Mouse (Mus musculus) induced T-regulatory cell, adult 2 months (primary cell): ENCODE data around the gene B4galnt1.
"Not testable (repeated sequence)": the region's sequence is repeated elsewhere in the genome, so short reads cannot be mapped to it uniquely, and the experiment has no call there.

Experiments
- DNase-seq: peaks from one replicate; pipeline ENCODE4 v3.0.0-alpha.2; 2012; ENCODE audit warnings: low read depth

Gene B4galnt1

DNA sequence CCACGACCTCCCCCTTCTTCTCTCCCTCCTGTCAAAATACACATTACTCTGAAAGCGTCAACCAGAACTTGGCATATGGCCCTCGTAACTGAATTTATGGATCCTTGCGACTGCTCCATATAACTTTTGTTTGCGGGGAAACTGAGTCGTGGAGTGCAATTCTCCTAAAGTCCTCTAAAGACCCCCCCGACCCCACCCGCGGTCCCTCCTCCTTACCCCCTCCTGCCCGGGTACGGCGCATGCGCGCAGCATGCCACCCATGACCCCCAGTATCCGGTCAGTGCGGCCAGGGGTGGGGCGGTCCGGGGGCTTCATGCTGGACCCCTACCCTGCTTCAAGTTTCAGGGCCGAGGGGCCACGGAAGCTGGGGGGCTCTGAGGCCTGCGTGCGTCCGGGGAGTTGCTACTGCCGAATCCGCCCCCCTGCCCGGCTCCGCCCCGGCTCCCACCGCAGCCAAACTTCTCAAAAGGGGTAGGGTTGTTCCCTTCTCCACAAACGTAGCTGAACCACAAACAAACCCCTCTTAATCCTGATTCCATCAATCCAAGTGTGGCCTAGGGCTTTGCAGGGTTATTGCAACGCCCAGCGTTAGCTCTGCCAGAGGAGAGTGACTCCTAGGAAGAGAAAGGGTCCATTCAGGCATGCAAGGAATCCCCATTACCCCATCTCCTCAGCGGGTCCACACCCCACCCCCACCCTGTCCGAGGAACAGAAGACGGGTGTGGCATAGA lies 24.8 kb downstream of the B4galnt1 start, which contains the start of gene Arhgef25:
Gene Arhgef25 (minus strand): TSS at position 433 of the 731 bp plus-strand sequence.
- DNase-seq: peak; percentile 32

DNA sequence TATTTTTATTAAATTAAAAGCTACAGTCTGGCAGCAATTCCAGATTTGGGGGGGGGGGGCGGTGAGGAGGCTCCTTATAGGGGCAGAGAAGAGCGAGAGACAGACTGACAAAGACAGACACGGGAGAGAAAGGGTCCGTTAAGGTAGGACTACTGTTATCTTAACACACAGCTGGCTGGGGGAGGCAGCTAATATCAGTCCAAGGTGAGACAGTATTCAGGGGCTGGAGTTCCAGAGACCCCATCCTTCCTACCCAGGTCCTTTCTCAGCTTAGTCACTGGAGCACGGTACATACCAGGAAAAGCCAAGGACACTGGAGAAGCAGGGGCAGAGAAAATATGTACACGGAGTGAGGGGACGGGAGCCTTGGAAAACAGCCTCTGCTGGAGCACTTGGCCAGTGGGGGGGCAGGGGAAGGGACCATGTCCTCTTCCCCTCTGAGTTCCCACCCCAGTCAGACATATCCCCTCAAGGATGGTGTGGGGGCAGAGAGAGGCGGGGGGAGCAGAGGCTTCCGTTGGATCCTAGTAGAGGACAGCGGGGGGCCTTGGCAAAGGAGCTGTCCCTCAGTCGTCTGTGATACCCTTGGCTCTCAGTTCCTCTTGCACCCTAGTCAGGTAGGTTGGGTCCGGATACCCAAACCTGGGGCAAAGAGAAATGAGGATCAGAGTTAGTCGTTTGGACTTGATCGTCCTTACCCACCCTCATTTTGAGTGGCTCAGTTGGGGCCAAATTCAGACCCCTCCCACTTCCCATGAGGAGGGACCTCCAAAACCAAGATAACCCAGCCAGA lies 25.6 kb downstream of the B4galnt1 start:
- DNase-seq: peak; percentile 21

DNA sequence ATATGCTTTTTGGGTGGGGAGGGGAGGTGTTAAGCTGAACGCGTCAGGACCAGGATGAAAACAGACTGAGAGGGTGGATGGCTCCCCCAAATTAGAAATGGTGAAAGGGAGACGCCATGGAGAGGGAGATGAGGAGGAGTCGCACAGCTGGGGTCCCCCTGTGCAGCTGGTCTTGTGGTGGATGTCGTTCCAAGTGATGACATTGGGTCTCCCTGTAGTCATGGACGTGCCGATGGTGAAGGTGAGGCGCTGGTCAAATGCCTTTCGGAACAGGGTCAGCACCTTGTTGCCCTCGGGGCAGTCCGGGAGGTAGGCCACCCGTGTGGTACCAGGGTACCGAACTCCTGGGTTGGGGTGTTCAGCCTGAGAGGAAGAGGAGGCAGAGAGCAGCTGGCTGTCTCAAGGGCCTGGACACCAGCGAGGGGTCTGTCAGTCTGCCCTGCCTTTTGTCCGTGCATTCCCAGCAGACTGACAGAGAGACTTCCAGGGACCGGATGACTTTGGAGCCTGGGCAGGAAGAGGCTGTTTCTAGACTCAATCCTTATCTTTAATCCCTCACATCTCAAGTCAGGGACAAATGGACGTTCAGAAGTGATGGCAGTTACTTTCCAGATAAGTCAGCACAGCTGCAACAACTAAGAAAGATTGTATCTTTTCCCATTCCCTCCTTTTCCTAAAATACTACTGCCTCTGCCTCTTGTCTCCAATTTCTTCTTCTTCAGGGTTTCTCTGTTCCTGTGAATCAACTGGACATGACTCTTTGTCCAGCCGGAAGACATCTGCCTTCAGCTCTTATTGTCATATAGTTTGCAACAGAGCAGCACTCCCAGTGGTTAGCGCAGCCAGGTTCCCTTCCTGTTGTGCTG lies 26.4 kb downstream of the B4galnt1 start:
- DNase-seq: peak; percentile 44

DNA sequence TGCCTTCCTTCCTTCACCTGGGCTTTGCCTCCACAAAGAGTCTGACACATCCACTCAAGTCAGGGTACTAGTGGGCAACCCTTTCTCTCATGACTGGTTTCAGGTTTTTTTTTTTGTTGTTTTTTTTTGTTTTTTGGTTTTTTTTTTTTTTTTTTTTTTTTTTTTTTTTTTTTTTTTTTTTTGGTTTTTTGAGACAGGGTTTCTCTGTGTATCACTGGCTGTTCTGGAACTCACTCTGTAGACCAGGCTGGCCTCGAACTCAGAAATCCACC lies 27.0 kb downstream of the B4galnt1 start:
- DNase-seq: not testable (repeated sequence)

DNA sequence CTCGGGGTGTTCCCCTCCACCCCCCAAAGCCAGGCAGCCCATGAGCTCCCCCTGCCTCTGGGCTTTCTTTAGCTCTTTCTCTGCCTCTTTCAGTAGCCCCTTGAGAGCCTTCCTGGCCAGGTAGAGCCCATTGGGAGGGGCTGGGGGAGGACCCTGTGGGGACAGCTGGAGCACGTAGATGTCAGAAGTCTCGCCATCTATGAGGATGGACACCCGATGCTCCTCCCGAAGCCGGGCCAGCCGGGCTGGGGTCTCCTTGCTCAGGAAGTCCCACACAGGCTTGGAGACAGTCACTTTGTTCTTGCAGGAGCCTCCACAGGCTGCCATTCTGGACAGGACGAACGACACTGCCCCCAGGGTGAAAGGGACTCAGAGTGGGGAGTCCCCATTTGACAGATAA lies 28.0 kb downstream of the B4galnt1 start:
- DNase-seq: no peak

DNA sequence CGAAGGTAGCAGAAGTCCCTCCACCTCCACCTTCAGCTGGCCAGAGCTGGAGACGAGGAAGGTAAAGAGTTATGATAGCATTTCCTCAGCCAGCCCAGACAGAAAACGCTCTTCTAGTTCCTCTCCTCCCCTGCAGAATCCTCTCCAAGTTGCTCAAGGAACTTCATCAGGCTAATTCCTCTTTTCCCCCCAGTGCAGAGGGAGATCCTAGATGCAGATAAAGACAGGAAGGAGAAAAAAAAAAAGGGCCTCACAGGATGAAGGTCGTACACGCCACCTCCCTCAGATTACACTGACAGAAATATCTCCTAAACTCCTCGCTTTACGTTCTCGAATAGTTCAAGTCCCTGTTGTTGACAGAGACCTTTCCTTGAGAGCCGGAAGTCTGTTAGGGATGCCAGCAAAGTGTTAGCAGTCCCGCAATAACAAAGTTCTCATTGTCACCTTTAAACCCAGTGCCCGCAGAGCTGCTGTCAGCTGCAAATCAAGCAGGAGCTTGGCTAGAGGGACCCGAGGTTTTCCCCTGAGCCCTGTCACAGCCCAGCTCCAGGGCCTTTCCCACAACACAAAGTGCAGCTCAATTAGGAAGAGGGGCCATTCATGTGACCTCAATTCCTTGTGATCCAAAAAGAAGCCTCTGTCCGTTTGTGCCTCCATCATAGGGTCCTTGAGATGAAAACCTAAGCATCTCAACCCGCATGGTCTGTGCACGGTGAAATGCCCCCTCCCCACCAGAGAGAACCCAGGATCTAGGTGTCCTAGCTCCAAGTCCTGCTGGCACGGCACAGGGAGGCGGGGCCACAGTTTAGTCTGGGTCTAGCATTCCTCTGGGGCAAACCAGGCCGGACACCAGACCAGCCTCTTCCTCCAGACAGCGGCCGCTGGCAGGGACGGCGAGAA lies 29.7 kb downstream of the B4galnt1 start:
- DNase-seq: peak; percentile 52

DNA sequence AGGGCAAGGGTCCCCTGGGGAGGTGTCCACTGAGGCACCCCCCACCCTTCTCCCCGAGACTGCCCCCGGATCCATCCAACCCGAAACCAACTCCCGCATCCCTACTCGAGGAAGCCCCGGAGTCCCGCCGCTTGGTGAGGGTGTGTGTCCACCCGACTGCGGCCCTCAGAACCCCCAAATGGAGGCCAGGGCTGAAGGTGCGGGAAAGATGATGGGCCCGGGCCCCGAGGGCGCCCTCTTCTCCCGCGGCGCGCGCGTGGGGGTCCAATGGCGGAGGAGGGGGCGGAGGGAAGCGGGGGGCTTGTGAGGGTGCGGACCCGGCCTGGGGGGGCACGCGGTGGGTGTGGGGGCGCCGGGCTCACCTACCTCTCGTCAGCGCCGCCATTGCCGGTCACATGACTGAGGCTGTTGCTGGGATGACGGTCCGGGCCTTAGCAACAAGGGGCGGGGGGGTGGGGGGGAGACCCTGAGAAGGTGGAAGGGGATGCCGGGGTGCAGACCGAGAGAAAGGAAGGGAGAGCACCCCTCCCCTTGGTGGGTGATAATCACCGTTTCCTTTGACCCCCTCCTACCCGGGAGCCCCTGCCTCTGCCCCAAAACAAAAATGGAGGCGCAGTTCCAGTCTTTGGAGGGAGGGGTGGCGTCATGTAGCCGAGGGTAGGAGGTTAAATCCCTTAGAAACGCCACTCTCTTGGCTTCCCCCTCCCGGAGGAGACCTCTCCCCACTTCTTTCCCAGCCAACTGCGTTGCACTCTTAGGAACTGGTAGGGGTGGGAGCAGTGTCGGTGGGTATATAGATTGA lies 30.5 kb downstream of the B4galnt1 start, which contains the start of gene Dtx3:
Gene Dtx3 (minus strand): TSS at position 401 of the 802 bp plus-strand sequence.
- peak; percentile 70 for DNase-seq

DNA sequence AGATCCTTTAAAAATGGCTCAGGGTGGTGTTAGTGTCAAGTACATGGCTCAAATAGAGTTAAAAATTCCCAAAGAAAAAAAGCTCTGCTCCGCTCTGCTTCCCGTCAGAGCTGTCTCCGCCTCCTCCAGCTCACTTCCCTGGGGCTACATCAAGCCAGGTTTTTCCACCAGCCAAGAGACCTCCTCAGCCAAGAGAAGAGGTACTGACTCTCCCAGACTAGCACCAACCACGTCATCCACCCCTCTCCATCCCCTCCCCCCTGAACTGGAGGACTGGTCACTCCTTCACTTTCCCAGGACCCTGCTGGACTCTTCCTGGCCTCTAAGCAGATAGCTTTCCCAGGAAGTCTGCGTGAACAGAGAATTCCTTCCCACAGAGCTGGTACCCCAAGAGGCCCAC lies 31.4 kb downstream of the B4galnt1 start:
- DNase-seq: no peak

DNA sequence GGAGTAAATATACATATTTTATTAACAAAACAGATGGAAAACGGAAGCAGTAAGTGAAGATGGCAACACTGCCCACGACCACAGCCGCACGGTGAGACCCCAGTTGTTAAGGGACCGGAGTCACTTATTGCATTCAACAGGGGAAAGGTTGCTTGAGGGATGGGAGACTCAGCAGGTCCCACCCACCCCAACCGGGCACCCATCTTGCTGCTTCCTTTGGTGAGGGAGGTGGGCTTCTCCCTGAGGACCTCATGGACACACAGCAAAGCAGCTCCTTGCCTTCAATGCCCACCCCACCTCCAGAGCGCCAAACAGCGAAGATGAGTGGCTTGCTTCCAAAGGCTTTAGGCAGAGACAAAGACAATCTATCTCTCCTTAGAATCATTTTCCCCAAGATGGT lies 32.1 kb downstream of the B4galnt1 start:
- DNase-seq: no peak

DNA sequence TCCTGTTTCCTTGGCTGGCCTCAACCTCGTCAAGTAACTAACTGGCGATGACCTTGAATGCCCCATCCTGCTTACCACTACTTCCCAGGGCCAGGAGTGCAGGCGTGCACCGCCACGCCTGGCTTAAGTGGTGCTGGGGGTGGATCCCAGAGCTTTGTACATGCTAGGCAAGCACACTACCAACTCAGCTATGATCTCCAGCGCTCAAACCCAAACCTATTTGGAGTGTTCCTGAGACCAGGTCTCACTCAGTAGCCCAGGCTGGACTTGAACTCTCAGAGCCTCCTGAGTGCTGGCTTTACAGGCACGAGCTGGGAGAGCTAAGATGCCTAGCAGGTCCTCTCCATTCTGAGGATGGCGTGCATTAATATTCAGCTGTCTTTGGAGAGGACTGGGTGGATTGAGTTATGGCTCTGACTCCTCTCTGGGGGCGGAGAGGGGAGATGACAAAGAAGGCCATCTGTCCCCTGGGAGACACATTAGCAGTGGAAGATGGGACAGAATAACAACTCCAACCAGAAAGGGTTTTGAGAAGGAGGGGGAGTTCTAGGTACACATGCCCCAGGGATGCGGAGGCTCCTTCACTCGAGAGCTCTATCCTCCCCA lies 32.6 kb downstream of the B4galnt1 start:
- DNase-seq: no peak

DNA sequence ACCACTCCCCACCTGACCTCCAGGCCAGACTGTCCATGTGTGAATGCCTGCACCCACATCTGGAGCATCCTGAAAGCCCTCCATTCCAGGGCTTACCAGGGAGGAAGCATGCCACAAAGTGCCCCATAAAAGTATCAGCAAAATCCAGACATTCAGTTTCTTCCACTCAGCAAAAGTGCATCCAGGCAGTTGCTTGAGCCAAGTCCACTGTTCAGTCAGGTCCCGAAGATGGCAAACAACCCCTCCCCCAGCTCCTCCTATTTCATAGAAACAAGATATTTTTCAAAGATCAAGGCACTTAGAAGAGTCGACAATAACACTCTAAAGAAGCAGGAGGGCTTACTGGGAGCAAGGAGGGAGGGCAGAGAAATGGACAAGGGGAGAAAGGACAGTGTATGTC lies 33.5 kb downstream of the B4galnt1 start:
- DNase-seq: no peak

DNA sequence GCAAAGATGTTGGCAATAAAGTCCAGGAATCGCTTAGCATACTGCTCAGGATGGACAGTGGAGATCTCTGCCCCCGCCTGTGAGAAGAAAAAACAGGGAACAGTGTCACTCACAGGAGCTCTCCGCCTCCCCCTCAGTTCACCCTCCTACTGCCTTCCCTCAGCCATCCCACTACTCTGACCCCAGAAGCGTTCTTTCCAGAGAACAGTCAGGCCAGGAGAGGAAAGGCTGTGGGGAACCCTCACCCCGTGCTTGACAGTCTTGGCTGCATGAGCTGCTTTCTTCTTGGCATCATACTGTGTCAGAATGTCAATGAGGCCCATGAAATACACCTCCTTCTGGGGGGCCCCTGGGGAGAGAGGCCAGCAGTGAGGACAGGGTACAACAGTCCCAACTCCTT lies 34.0 kb downstream of the B4galnt1 start:
- DNase-seq: no peak

DNA sequence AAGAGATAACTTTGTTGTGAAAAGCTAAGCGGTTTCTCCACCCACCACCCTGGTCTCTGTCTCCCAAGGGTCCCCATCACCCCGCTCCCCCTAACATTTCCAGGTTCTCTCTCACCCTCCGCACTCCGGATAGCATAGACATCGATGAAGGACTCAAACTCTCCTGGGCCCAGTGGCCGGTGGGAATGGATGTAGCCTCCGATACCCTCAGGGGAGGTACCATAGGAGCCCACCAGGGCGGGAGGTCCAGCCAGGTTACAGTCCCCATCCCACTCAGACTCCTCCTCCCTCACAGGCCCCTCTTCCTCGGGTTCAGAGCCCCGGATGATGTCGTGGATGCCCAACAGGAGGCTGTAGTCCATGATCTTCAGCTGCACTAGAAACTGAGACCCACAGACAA lies 34.4 kb downstream of the B4galnt1 start:
- DNase-seq: no peak

DNA sequence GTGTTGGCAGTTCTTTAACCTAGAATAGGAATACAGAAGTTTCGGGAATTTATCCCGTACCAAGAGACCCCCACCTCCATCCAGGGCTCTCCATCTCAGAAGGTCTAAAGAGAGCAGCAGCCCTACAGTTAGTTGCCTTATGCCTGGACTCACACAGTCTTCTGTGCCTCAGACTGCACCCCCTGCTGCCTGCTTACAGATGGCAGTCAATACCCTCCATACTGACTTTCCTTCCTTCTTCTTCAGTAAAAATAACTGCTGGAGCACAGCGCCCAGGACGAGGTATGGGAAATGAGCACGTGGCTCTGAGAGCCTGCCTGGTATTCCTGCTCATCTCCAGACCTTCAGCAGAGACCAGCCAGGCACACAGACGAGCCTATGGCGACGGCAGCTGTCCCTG lies 35.3 kb downstream of the B4galnt1 start:
- DNase-seq: no peak

DNA sequence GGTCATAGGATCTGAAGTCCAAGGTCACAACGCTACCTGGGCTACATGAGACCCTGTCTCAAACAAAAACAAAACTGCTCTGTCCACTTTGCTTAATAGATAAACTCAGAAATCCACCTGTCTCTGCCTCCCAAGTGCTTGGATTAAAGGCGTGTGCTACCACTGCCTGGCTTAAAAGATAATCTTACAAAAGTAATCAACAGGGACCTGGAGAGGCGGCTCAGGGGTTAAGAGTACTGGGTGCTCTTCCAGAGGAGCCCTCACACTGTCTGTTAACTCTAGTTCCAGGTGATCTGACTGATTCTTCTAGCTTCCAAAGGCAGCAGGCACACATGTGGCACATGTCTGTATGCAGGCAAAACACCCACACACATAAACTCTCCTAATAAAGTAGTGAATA lies 38.1 kb downstream of the B4galnt1 start:
- DNase-seq: no peak

DNA sequence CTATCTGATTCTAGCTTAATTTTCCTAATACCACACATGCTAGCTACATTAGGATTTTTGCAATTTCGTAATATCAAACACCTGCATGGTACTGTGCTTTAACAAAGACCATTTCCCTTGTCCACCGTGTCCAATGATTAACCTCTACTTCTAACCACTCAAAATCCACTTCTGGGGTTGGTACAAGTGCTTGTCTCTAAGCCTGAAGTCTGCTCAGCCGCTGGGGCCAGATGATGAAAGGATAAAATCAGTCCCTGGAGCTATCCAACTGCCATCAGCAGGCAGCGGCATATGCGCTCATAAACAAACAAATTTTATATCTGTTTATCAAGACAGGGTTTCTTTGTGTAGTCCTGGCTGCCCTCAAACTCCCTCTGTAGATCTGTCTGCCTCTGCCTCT lies 39.6 kb downstream of the B4galnt1 start:
- no peak for DNase-seq

DNA sequence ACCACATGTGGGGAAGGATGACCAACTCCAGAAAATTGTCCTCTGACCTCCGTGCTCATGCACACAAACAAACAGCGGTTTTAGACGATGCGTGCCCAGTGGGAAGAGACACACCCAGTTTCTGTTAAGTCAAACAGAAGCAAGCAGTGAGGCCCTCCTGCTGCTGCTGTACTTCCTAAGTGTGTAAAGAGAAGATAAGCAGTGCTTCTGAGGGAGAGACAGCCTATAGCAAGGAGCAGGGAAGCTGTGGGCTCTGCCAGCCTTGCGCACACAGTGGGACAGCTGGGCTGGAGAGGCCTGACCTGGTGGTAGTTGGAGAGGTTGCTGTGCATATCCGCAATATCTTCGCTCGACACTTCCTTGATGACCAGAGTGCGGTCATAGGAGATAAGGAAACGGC lies 40.3 kb downstream of the B4galnt1 start:
- no peak for DNase-seq

DNA sequence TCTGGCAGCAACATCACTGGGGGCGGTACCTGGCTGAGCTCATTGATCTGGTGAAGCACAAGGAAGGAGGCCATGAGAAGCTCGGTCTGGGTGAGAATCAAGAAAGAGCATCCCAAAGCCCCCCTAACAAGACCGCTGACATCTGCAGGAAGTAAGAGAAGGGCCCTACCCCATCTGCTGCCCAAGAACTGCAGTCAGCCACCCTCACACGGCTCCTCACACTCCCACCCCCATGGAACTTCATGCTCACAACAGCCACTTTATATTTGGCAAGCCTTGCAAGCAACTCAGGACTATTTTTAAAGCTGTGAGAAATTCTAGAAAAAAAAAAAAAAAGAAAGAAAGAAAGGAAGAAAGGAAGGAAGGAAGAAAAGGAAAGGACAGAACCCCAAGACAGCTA lies 43.9 kb downstream of the B4galnt1 start:
- no peak for DNase-seq

DNA sequence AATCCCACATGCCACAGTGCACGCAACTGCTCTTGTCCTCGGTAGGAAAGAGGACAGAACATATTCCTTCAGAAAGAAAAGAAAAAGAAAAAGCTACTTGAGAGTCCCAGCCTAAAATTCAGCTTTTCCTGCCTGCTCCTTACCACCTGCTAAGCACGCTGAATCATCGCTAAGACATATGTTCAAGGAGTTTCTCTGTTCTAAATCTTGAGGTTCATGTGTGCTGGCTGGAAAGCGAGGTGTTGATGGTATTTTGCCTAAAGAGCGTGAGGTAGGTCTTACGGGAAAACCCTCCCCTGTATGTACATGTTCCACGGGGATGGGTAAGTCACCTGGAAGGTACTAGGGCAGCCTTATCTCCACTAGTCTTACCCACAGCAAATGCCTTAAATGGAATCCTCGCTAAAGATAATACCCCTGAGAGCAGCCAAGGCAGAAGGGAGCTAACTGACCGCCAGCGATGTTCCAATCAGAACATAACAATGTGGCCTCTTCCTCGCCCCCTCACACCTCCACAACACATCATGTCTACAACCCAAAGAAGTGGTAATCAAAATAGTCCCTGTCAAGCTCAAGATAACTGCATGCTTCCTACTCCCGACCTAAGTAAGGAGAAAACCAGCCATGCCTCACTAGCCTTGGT lies 45.0 kb downstream of the B4galnt1 start:
- no peak for DNase-seq

DNA sequence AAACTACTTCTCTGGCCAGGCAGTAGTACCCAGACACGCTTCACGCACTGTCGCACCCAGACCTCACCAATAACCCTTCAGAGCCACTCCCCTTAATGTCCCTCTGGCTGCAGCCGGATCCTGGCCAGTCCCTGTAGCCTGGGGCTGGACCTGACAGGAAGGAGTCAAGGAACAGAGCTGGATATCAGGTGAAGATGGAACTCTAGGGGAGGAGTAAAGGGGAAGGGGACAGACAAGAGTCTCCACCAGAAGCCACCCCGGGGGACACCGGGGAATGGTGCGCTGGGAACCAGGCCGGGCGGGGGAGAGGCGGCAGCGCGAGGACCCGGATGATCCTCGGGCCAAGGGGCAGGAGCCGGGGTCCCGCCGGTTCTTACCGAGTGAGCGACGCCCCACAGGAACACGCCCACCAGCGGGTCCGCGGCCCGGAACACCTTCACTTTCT lies 46.0 kb downstream of the B4galnt1 start:
- no peak for DNase-seq
